Mouse (Mus musculus) cortical plate, adult 2 months (tissue): Measurements from ENCODE around the gene Foxl2. TPM values are rescaled to one million over a fixed set of nuclear protein-coding genes. Genes with fewer than 3 reads are reported as not detected.

Experiments used
- H3K27ac ChIP-seq: fragments of 200-500 bp; 2 replicates; pipeline ENCODE4 v1.5.1; 2012; ENCODE audit warnings: low read length, control low read depth, inconsistent platforms; ENCODE audit not compliant: insufficient read depth
- H3K4me1 ChIP-seq: fragments of 200-500 bp; 2 replicates; pipeline ENCODE4 v1.6.1; 2011; ENCODE audit warnings: low read length; ENCODE audit not compliant: control insufficient read depth, insufficient read depth
- H3K4me3 ChIP-seq: fragments of 200-500 bp; 2 replicates; pipeline ENCODE4 v1.5.1; 2011; ENCODE audit warnings: mild to moderate bottlenecking, low read length, control low read depth; ENCODE audit not compliant: insufficient read depth
- CTCF ChIP-seq: fragments of 200-500 bp; IDR thresholded peaks from 2 replicates; pipeline ENCODE4 v1.5.1; 2011; ENCODE audit warnings: mild to moderate bottlenecking, control low read depth, low read length; ENCODE audit not compliant: insufficient read depth; ENCODE audit errors: extremely low read depth
- POLR2A ChIP-seq: fragments of 200-500 bp; IDR thresholded peaks from 2 replicates; pipeline ENCODE4 v1.6.1; 2011; ENCODE audit warnings: mild to moderate bottlenecking, low read length, control low read depth; ENCODE audit not compliant: insufficient read depth; ENCODE audit errors: extremely low read depth
- polyA plus RNA-seq: library from polyadenylated mRNA; depleted of rRNA; stranded (reverse); fragments of >200 nt; gene quantifications from 2 replicates; pipeline ENCODE4 v1.2.3, GENCODE M21; 2012

Foxl2 gene
- polyA plus RNA-seq, 1 experiment: 0.19 TPM

- Histone ChIP-seq H3K4me1 (no peaks in the 10 kb centered on the region), H3K4me3 (no peak overlapping the region), H3K27ac (no peak overlapping the region)
- TF ChIP-seq CTCF: no peak
- TF ChIP-seq POLR2A: no peak
These were observed 2.7 kb upstream of the Foxl2 start for GRCm38 (mm10) chr9:98952171-98953050.

- TF ChIP-seq POLR2A: no peak
- TF ChIP-seq CTCF: no peak
- Histone ChIP-seq H3K4me1 (no peaks in the 10 kb centered on the region), H3K4me3 (no peak overlapping the region), H3K27ac (no peak overlapping the region)
These were observed 1.8 kb upstream of the Foxl2 start for GRCm38 (mm10) chr9:98953291-98953690.

GRCm38 (mm10) chr9:98953830-98954229 is 1.3 kb upstream of the Foxl2 start:
- Histone ChIP-seq H3K27ac (no peak overlapping the region), H3K4me3 (no peak overlapping the region), H3K4me1 (no peaks in the 10 kb centered on the region)
- TF ChIP-seq CTCF: no peak
- TF ChIP-seq POLR2A: no peak

DNA sequence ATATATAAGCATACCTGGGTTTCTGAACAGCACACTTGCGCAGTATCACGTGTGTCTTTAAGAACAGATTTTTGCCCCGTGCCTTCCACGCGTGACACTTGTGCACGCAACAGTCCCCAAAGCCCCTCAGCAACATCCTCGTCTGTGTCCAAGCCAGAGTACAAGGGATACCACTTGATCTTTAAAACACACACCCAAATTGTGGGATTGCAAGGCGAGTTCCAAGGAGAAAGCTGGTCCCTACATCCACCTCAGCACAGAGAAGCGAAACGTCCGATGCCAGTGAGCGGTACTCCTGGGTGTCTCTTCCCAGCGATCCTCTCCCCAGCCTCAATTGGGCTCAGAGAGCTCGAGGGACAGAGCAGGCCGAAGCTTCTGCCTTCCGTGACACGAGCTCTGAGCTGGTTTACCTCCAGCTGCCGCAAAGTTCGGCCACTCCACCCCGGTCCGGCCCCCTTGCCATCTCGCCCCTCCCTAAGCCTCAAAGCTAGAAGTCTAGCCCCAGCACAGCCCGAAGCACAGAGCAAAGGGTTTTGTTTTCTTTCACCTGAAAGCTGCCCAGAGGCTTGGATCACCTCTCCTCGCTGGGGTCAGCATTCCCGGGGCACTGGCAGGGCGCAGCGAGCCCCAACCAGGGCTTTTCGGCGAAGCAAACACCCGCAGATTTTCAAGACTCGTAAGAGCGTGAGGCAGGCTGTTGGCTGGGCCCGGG is 541 bp upstream of the Foxl2 start:
- 0 out of 2 replicates have a peak overlapping the region, but pooled peaks have one; percentile 54 for H3K27ac ChIP-seq
- TF ChIP-seq CTCF (no peak), POLR2A (no peak)

DNA sequence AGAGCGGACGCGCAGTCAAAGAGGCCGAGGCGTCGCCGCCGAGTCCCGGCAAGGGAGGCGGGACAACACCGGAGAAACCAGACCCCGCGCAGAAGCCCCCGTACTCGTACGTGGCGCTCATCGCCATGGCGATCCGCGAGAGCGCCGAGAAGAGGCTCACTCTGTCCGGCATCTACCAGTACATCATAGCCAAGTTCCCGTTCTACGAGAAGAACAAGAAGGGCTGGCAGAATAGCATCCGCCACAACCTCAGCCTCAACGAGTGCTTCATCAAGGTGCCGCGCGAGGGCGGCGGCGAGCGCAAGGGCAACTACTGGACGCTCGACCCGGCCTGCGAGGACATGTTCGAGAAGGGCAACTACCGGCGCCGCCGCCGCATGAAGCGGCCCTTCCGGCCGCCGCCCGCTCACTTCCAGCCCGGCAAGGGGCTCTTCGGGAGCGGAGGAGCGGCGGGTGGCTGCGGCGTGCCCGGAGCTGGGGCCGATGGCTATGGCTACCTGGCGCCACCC is 682 bp downstream of the Foxl2 start:
- TF ChIP-seq POLR2A (no peak), CTCF (no peak)
- Histone ChIP-seq H3K4me3 (no peak overlapping the region), H3K27ac (peak overlapping the region; percentile 58; the same call in 1 of the 2 replicates), H3K4me1 (no peaks in the 10 kb centered on the region)

More for the DNA sequence above, 541 bp upstream of the Foxl2 start:
- Histone ChIP-seq H3K4me3 (no peak overlapping the region), H3K4me1 (no peaks in the 10 kb centered on the region)

DNA sequence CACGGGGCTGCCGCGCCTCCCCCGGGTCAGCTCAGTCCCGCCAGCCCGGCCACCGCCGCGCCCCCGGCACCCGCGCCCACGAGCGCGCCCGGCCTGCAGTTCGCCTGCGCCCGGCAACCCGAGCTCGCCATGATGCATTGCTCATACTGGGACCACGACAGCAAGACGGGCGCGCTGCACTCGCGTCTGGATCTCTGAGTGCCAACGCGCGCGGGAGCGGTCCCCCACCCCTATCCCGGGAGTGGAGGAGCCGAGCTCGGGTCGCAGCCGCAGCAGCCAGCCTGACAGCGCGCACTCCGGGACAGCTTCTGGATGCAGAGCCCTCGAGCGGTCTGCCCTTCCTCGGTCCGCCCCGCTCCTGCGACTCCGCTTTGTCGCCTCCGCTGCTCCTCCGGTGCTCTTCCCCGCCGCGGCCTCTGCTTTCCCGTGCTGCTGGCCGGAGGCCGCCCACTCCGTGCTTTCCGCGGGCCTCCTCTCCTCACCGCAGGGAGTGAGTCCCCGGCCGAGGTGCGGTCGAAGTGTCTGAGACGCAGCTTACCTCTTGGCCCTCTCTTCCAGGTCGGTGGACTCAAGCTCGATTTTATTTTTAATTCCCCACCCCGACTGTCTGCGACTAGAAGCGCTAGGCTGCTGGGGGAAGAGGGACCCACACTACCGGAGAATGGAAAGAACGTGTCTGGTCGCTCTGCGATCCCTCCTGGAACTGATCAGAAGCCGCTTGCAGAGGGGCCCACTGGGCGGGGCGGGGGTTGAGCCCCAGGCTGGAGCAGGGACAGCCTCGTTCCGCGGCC is 1.7 kb downstream of the Foxl2 start:
- Histone ChIP-seq H3K4me1 (no peaks in the 10 kb centered on the region), H3K4me3 (peak overlapping the region; percentile 20), H3K27ac (no peak overlapping the region)
- TF ChIP-seq POLR2A: no peak
- no peak for TF ChIP-seq CTCF

DNA sequence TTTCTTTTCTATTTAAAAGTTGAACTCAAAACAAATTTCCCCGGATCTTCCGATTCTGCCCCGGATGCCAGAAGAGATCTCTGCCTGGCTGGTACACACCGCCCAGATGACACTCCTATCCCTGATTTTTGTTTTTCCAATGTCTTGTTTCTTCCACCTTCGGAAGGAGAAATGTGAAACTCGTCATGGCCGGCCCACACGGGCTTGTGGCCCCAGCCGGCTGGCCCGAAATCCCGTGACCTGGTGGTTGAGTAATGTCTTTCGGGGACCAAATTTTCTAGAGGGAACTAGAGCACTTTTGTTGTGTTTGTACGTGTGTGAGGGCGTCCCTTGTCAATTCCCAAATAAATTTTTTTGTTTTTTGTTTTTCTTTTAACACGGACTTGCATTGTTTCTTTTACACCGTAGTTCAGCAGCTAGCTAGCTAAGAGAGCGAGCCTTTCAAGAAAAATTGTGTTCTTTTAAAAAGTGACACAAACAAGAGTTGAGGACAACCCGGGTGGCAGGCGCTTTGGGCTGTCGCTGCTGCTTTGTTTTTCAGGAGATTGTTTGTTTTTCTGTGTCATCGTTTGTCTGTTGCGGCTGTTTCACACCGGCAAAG is 2.8 kb downstream of the Foxl2 start:
- no peak overlapping the region for H3K4me3 ChIP-seq
- TF ChIP-seq POLR2A (no peak), CTCF (no peak)
- no peak overlapping the region for H3K27ac ChIP-seq
- no peaks in the 10 kb centered on the region for H3K4me1 ChIP-seq

DNA sequence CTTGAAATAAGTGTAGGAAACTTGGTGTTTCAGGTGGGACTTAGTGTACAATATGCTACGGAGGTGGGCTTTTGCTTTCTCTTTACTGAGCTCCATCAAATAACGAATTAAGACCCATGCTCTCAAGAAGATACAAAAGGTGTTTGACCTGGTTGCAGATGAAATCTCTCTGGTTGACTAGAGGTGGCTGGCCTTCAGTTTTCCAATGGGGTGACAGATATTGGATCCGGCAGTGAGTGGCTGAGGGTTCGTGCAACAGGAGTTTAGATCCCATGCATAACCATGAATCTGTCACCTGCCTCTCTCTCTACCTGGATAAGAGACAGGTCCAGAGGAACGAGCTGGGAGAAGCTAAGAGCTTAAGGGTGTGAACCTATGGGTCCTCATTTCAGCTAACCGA is 3.5 kb downstream of the Foxl2 start:
- TF ChIP-seq CTCF (no peak), POLR2A (no peak)
- Histone ChIP-seq H3K27ac (no peak overlapping the region), H3K4me3 (no peak overlapping the region), H3K4me1 (no peaks in the 10 kb centered on the region)

- Histone ChIP-seq H3K4me1 (no peaks in the 10 kb centered on the region), H3K27ac (no peak overlapping the region), H3K4me3 (no peak overlapping the region)
- TF ChIP-seq CTCF (no peak), POLR2A (no peak)
These were observed 4.8 kb downstream of the Foxl2 start for GRCm38 (mm10) chr9:98959851-98960250.
